Mouse (Mus musculus): ENCODE measurements around the gene Impdh1. TPM values are rescaled to one million over a fixed set of nuclear protein-coding genes. Genes with fewer than 3 reads are reported as not detected.

Gene Impdh1
- polyA plus RNA-seq, 1 experiment, result 65.6 TPM

DNA sequence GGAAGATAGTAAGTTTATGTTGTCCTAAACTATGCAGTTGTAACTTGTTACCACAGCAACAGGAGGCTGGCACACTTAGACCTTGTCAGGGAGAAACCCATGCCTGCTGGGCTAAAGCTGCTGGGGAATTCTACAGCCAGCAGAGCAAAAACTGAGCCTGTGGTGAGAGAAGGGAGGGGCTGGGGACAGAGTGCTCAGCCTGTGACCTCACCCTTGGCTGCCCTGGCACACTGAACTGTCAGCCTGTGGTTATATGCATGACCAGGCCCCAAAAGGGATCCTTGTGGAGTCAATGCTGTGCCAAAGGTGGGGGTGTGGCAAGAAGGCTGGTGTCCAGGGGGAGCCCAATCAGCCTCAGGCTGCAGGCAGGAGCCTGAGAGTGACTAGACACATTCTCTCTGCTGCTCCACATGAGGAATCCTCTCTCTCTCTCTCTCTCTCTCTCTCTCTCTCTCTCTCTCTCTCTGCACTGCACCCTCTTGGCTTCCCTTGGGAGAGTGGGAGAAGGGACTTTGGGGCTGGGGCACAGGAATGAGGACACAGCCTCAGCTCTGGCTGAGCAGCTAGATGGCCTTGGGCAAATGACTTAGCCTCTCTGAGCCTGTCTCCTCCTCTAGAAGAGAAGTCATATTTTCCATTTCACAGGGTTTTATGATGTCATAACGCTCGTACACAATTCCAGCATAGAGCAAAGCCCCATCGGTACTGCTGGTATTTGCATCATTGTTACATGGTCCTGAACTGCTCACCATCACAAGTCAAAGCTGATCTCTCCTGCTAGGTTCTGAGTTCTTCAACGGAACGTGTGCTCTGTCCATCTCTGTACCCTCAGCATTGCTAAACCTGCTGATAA is 20.1 kb downstream of the Impdh1 start:
- no peaks in the 10 kb centered on the region for H3K4me1 ChIP-seq (ENCODE audit: control insufficient read depth, insufficient read depth, low read length)
- H3K27ac ChIP-seq (ENCODE audit: insufficient read depth, low read length), result no peak overlapping the region
- H3K4me3 ChIP-seq (ENCODE audit: insufficient read depth, low read length), result no peak overlapping the region
- TF ChIP-seq POLR2A (IDR thresholded peaks at IDR 0.05; ENCODE audit: extremely low read depth, insufficient read depth, low read length), result no peak
- no peak for TF ChIP-seq CTCF (IDR thresholded peaks at IDR 0.05; ENCODE audit: extremely low read depth, insufficient read depth, low read length)

DNA sequence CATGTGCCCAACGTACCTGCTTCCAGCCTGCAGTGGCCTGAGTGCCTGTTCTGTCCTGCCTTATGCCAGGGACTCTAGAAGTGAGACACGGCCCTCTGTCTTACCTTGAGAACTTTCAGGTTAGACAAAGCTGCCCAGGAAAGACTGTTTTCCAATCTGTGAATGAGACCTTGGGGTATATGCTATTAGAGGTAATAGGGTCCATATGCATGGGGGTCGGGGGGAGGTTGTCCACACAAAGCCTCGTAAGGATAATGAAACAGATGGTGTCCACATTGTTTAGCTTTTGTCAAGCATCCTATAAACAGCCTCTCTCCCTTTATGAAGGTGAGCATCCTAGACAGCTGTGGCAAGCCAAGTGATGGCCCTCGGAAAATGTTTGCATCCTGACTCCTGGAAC is 21.0 kb downstream of the Impdh1 start:
- H3K27ac ChIP-seq (ENCODE audit: insufficient read depth, low read length), result no peak overlapping the region
- H3K4me3 ChIP-seq (ENCODE audit: insufficient read depth, low read length), result no peak overlapping the region
- H3K4me1 ChIP-seq (ENCODE audit: control insufficient read depth, insufficient read depth, low read length), result no peaks in the 10 kb centered on the region
- TF ChIP-seq CTCF (IDR thresholded peaks at IDR 0.05; ENCODE audit: extremely low read depth, insufficient read depth, low read length), result no peak
- TF ChIP-seq POLR2A (IDR thresholded peaks at IDR 0.05; ENCODE audit: extremely low read depth, insufficient read depth, low read length), result no peak

DNA sequence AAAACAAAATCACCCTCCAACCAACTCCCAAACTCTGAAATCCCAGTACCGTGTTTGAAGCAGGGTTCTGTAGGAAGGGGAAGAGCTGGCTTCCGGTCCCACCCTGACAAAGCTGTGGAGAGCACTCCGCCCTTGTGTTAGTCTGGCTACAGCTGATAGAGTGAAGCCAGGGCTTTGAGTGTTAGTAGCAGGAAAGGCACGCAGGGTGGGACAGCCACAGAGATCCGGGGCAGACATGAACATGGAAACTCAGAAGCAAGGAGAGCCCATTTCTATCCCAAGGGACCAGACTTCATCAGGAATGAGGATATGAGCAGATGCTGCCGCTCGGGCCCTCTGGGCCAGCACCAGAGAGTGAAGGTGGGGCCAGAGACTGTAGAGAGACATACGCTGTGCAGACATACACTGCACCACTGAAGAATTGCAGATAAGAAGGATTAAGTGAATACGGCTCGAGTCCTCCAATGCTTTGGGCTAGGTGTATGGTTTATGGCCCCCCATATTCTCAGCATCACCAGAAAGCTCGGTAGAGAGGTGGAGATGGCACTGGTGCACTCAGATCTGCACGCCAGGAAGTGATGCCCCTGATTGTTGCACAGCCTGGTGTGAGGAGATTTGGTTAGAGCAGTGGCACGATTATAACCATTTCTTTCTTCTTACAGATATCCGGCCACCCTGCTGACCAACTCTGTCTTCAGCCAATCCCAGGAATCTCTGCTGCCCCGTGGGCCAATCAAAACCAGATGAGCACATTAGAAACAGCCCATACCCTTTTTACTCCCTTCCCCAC is 22.0 kb downstream of the Impdh1 start:
- Histone ChIP-seq H3K27ac (ENCODE audit: insufficient read depth, low read length) (peak overlapping the region; percentile 35; the same call in 1 of the 2 replicates), H3K4me1 (ENCODE audit: control insufficient read depth, insufficient read depth, low read length) (no peaks in the 10 kb centered on the region), H3K4me3 (ENCODE audit: insufficient read depth, low read length) (no peak overlapping the region)
- no peak for TF ChIP-seq CTCF (IDR thresholded peaks at IDR 0.05; ENCODE audit: extremely low read depth, insufficient read depth, low read length)
- TF ChIP-seq POLR2A (IDR thresholded peaks at IDR 0.05; ENCODE audit: extremely low read depth, insufficient read depth, low read length), result no peak

DNA sequence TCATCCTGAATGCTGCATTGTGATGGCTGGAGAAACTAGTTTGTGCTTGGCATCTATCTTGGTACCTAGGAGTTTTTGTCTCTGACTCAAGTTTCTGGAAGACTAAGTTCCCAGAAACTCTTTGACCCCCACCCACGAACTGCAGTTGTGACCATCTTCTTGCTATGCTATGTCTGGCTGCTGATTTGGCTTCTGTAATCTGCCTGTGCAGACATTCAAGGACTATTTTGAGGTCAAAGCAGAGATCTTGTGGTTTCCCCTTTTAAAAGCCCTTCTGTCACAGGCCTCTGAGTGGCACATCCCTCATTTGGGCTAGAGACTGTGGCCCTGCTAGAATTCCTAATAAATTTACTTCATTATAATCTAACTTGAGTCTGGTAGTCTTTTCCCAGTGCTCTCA is 28.2 kb downstream of the Impdh1 start:
- H3K4me1 ChIP-seq (ENCODE audit: control insufficient read depth, insufficient read depth, low read length), result no peaks in the 10 kb centered on the region
- H3K27ac ChIP-seq (ENCODE audit: insufficient read depth, low read length), result no peak overlapping the region
- TF ChIP-seq CTCF (IDR thresholded peaks at IDR 0.05; ENCODE audit: extremely low read depth, insufficient read depth, low read length) (no peak), POLR2A (IDR thresholded peaks at IDR 0.05; ENCODE audit: extremely low read depth, insufficient read depth, low read length) (no peak)
- H3K4me3 ChIP-seq (ENCODE audit: insufficient read depth, low read length), result no peak overlapping the region

DNA sequence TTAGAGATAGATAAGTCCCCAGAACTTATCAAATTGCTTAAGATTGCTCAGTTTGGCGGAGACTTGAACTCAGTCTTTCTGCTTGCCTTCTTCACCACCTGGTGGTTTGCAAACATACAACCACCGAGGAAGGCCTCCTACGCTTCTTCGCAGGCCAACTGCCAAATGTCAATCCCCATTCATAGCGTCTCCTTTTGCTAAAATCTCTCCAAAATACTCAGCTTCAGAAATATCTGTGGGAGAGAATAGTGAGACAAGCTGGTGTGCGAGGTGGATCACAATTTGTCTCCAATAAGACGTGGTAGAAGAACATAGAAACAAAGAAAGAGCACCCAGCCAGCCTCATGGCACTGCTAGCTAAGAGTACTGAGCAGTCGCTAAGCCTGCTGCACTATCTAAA is 36.3 kb downstream of the Impdh1 start:
- H3K4me3 ChIP-seq (ENCODE audit: insufficient read depth, low read length), result peak overlapping the region; percentile 32; the same call in 1 of the 2 replicates
- no peak overlapping the region for H3K27ac ChIP-seq (ENCODE audit: insufficient read depth, low read length)
- TF ChIP-seq CTCF (IDR thresholded peaks at IDR 0.05; ENCODE audit: extremely low read depth, insufficient read depth, low read length), result no peak
- TF ChIP-seq POLR2A (IDR thresholded peaks at IDR 0.05; ENCODE audit: extremely low read depth, insufficient read depth, low read length), result no peak
- H3K4me1 ChIP-seq (ENCODE audit: control insufficient read depth, insufficient read depth, low read length), result no peaks in the 10 kb centered on the region

DNA sequence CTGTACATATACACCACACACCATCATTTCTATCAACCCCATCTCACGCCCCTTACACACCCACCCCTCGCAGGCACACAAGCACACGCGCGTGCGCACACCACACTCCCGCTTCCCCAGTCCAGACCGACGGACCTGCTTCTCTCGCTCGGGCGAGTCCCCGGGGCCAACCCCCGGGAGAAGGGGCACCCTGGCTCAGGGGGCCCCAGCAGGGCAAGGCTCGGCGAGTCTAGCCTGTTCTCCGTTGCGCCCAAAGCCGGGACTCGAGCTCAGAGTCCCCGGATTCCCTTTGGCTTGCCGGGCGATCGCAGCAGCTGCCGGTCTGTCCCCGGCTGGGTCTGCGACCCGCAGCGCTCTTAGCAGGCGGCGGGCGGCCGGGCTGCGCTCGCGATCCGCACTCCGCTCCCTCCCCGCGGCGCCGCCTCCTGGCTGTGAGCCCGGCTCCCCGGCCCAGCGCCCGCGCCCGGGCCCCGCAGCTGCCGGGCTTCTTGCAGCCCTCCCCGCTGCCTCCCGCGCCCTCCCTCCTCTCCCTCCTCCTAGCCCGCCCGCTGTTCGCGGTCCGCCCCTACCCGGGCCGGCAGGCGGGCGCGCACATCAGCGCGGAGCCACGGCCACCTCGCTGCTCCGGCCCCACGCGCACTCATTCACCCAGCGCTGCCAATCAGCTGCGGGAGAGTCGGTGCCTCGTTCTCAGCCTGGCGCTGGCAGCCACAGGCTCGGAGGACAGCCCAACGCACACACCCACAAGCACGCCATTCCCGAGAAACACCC is 37.1 kb downstream of the Impdh1 start, which contains the start of gene Prrt4:
Gene Prrt4, minus strand, starts transcription at position 697 of the 771 bp plus-strand sequence.
- H3K4me1 ChIP-seq (ENCODE audit: control insufficient read depth, insufficient read depth, low read length), result no peaks in the 10 kb centered on the region
- TF ChIP-seq POLR2A (IDR thresholded peaks at IDR 0.05; ENCODE audit: extremely low read depth, insufficient read depth, low read length) (no peak), CTCF (IDR thresholded peaks at IDR 0.05; ENCODE audit: extremely low read depth, insufficient read depth, low read length) (no peak)
- H3K27ac ChIP-seq (ENCODE audit: insufficient read depth, low read length), result no peak within 1 kb of the TSS

DNA sequence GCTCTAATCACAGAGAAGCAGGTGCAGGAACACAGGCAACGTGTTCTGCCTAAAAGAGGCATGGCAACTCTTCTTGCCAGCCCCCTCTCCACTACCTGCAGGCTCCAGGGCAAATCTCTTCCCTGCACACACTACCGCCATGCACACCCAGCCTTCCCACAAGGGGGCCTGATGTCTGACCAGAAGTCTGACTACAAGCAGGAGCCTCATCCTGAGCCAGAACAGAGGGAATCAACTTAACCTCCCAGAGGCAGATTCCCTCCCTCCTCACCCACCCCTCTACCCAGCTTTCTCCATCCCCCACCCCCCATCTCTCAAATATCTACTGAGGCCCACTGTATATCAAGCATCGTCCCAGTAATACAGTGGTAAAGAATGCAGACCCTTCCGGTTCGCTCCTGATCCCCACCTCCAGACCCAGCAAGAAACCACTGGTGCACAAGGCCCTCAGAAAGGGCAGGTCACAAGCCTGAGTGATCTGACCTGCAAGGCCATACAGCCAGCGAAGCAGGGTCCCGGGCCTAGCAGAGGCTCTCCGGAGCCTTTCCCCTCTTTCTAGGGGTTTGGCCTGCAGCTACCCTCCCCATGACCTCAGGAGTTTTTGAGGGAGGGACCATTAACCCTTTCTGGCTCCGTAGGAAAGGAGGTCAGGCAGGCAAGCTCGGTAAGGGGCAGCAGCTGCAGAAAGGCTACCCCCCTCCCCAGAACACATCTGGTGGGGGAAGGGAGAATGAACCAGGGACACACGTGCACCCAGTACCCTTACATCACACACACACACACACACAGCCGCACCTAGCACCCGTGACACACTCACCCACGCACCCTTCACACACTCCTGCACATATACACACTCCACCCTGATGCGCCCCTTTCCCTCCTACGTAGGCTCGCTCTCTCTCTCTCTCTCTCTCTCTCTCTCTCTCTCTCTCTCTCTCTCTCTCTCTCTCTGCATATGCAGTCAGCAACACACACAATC is 38.0 kb downstream of the Impdh1 start:
- no peak for TF ChIP-seq CTCF (IDR thresholded peaks at IDR 0.05; ENCODE audit: extremely low read depth, insufficient read depth, low read length)
- no peak for TF ChIP-seq POLR2A (IDR thresholded peaks at IDR 0.05; ENCODE audit: extremely low read depth, insufficient read depth, low read length)
- H3K4me1 ChIP-seq (ENCODE audit: control insufficient read depth, insufficient read depth, low read length), result no peaks in the 10 kb centered on the region
- H3K27ac ChIP-seq (ENCODE audit: insufficient read depth, low read length), result no peak overlapping the region
- peak overlapping the region; percentile 32 for H3K4me3 ChIP-seq (ENCODE audit: insufficient read depth, low read length)

More for the DNA sequence above, 37.1 kb downstream of the Impdh1 start, which contains the start of gene Prrt4:
- H3K4me3 ChIP-seq (ENCODE audit: insufficient read depth, low read length), result peak within 1 kb of the TSS; percentile 32

DNA sequence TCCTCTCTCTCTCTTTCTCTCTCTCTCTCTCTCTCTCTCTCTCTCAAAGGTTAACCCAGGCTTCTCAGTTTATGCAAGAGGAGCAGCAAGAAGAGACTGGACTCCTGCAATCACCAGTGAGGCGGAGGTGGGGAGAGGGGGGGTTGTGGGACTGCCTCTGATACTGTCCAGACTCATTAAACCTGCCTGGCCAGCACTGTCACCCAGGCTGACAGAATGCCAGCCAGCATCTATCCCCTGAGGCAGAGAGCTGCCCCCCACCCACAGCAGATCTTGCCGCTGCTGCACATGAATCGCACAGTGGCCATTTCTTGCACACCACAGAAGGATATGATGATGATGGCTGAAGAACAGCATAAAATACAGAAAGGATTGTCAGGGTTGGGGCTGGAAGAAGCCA is 41.1 kb downstream of the Impdh1 start:
- TF ChIP-seq POLR2A (IDR thresholded peaks at IDR 0.05; ENCODE audit: extremely low read depth, insufficient read depth, low read length) (no peak), CTCF (IDR thresholded peaks at IDR 0.05; ENCODE audit: extremely low read depth, insufficient read depth, low read length) (no peak)
- Histone ChIP-seq H3K4me3 (ENCODE audit: insufficient read depth, low read length) (no peak overlapping the region), H3K27ac (ENCODE audit: insufficient read depth, low read length) (no peak overlapping the region), H3K4me1 (ENCODE audit: control insufficient read depth, insufficient read depth, low read length) (no peaks in the 10 kb centered on the region)

All from cortical plate, adult 2 months (tissue).